Mouse (Mus musculus) bone marrow, adult 2 months (tissue): ENCODE results near the gene Gnl3. TPM values are rescaled to one million over a fixed set of nuclear protein-coding genes. Genes with fewer than 3 reads are reported as not detected.

Source experiments
- H3K27ac ChIP-seq: fragments of 200-500 bp; 2 replicates; pipeline ENCODE4 v1.5.1; 2012; ENCODE audit warnings: low read depth, mild to moderate bottlenecking, control low read depth, inconsistent platforms, low read length; ENCODE audit not compliant: control insufficient read depth, poor library complexity, insufficient read depth
- H3K4me1 ChIP-seq: fragments of 200-500 bp; 2 replicates; pipeline ENCODE4 v1.6.1; 2011; ENCODE audit warnings: low read length; ENCODE audit not compliant: control insufficient read depth, insufficient read depth
- H3K4me3 ChIP-seq: fragments of 200-500 bp; replicated peaks from 2 replicates; pipeline ENCODE3; 2011; ENCODE audit warnings: mild to moderate bottlenecking, low read depth, low read length, control low read depth; ENCODE audit not compliant: control insufficient read depth
- CTCF ChIP-seq: fragments of 200-500 bp; IDR thresholded peaks from 2 replicates; pipeline ENCODE4 v1.5.1; 2011; ENCODE audit warnings: low read length, control low read depth; ENCODE audit not compliant: control insufficient read depth, insufficient read depth
- POLR2A ChIP-seq: fragments of 200-500 bp; IDR thresholded peaks from 2 replicates; pipeline ENCODE4 v1.6.1; 2011; ENCODE audit warnings: low read depth, mild to moderate bottlenecking, control low read depth, low read length, borderline replicate concordance; ENCODE audit not compliant: control insufficient read depth
- WGBS: fragments of 180-500 bp; shearing (Covaris S2); methylation state at CpG from one replicate; pipeline ENCODE4 v1.1.7; 2018; 5-methylcytosine and 5-hydroxymethylcytosine counted together
- polyA plus RNA-seq: library from polyadenylated mRNA; stranded (reverse); fragments of >200 nt; gene quantifications from 2 replicates; pipeline ENCODE4 v1.2.4, GENCODE M21; 2011; ENCODE audit warnings: low replicate concordance; ENCODE audit not compliant: missing spikeins, insufficient read depth, insufficient read length

The Gnl3 gene
- polyA plus RNA-seq, 1 experiment = 119 TPM

DNA sequence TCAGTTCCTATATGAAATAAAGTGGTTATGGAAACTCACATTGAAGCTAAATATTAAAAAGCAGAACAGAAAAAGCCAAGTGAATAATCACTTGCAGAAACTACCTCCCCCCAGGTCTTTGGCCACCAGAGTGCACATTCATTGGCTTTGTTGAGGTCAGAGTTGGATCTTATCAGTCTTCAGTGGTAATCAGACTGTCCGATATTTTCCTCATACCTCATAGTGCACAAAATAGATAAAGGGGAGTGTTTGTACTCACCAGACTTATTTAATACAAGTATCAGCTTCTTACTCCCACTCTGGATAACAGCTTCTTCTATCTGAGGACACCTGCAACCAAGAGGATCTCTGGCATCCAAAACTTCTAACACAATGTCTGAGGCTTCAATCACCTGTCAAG, 2.9 kb downstream of the Gnl3 start:
- Histone ChIP-seq H3K27ac (no peak overlapping the region), H3K4me1 (peaks cover 2% of the 10 kb centered on the region; the same call in 1 of the 2 replicates), H3K4me3 (no peak overlapping the region)
- 30% methylated on average over 1 of the region's 1 CpGs for WGBS
- no peak for TF ChIP-seq POLR2A
- no peak for TF ChIP-seq CTCF

DNA sequence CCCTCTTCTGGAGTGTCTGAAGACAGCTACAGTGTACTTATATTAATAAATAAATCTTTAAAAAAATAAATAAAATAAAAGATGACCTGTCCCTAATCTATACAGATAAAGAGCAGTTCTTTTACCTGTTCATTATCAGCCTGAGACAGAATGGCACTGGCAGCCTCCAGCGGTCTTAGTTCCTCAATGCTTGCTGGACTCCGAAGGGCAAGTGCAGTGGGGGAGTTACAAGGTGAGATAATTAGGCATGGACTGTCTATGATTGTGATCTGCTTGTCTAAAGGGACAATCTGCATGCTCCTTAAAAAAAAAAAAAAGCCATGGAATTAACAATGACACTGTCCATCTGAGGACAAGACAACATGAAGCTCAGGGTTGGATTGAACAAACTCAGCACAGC, 5.0 kb downstream of the Gnl3 start:
- WGBS = 84% methylated on average over 2 of the region's 2 CpGs
- no peak overlapping the region for H3K4me3 ChIP-seq
- TF ChIP-seq CTCF = no peak
- TF ChIP-seq POLR2A = no peak
- no peak overlapping the region for H3K27ac ChIP-seq
- no peaks in the 10 kb centered on the region; the same call in 1 of the 2 replicates for H3K4me1 ChIP-seq

DNA sequence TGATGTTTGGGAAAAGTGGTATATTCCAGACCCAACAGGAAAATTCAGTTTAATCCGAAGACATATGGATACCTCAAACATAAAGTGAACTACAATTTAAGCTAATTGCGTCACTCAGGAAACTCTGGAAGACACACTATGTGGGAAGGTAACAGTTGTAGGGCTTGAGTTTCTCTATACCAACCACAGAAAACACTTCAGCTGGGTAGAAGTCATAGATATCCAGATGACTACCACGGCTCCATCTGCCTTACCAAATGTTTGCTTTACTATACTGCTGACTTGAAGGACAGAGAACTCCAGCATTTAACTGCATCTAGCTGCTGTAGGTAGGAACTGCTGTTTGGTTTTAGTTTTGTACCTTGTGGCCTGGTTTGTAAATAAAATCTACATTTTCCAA, 7.4 kb downstream of the Gnl3 start:
- TF ChIP-seq CTCF (no peak), POLR2A (no peak)
- WGBS = 82% methylated on average over 3 of the region's 3 CpGs
- no peak overlapping the region for H3K4me3 ChIP-seq
- H3K4me1 ChIP-seq = no peaks in the 10 kb centered on the region; the same call in 1 of the 2 replicates
- H3K27ac ChIP-seq = no peak overlapping the region

DNA sequence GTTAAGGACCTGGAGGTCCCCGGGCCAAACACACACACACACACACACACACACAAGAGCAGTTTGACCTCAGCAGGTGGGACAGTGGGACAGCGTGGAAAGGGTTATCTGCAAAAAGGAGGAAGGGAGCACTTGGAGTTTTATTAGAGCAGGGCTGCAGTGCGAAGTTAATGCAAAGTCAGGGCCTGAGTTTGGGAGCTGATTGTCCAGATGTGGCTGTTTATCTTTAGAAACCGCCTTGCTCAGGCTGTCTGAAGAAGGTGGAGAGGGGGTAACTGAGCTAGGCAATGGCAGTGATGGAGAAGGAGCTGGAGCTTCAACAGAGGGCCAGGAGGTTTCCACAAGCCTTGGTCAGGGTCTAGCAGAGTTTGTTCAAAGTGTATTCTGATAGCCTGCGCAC, 12.2 kb downstream of the Gnl3 start:
- WGBS = 71% methylated on average over 5 of the region's 5 CpGs
- H3K4me3 ChIP-seq = no peak overlapping the region
- no peaks in the 10 kb centered on the region; the same call in 1 of the 2 replicates for H3K4me1 ChIP-seq
- no peak for TF ChIP-seq CTCF
- 0 out of 2 replicates have a peak overlapping the region, but pooled peaks have one; percentile 24 for H3K27ac ChIP-seq

- WGBS = 62% methylated on average over 2 of the region's 2 CpGs
- TF ChIP-seq CTCF = no peak
- TF ChIP-seq POLR2A = no peak
- Histone ChIP-seq H3K4me3 (no peak overlapping the region), H3K4me1 (no peaks in the 10 kb centered on the region; the same call in 1 of the 2 replicates), H3K27ac (no peak overlapping the region)
Observed at GRCm38 (mm10) chr14:31004527-31004926, 14.4 kb downstream of the Gnl3 start.

GRCm38 (mm10) chr14:31001307-31002205, 17.4 kb downstream of the Gnl3 start, which contains the start of the genes Glt8d1 and Spcs1:
TSS of gene Glt8d1 (plus strand) at chr14:31001400.
TSS of gene Spcs1 (minus strand) at chr14:31001672.
- H3K4me1 ChIP-seq = no peaks in the 10 kb centered on the region; the same call in 1 of the 2 replicates
- peak; percentile 69; the same call in 1 of the 2 replicates for TF ChIP-seq POLR2A
- TF ChIP-seq CTCF = no peak
- peak within 1 kb of the TSS; percentile 100 for H3K4me3 ChIP-seq
- under 1% methylated on average over 78 of the region's 84 CpGs for WGBS
- H3K27ac ChIP-seq = peak within 1 kb of the TSS; percentile 94

GRCm38 (mm10) chr14:31000816-31001306, 18.1 kb downstream of the Gnl3 start:
- peak overlapping the region; percentile 94 for H3K27ac ChIP-seq
- TF ChIP-seq POLR2A = no peak
- TF ChIP-seq CTCF = no peak
- peak overlapping the region; percentile 100 for H3K4me3 ChIP-seq
- WGBS = under 1% methylated on average over 21 of the region's 21 CpGs
- no peaks in the 10 kb centered on the region; the same call in 1 of the 2 replicates for H3K4me1 ChIP-seq

GRCm38 (mm10) chr14:31000356-31000755, 18.6 kb downstream of the Gnl3 start:
- Histone ChIP-seq H3K27ac (no peak overlapping the region), H3K4me1 (no peaks in the 10 kb centered on the region; the same call in 1 of the 2 replicates), H3K4me3 (no peak overlapping the region)
- WGBS = 54% methylated on average over 10 of the region's 10 CpGs
- TF ChIP-seq POLR2A = no peak
